Mouse (Mus musculus): ENCODE results near the gene Mrps30. TPM values are rescaled to one million over a fixed set of nuclear protein-coding genes. Genes with fewer than 3 reads are reported as not detected.
A peak's percentile ranks its signal among the peaks of the same experiment; 100 is the strongest.

The Mrps30 gene
- polyA plus RNA-seq, 1 experiment from 2014 or later, result 44.2 TPM

GRCm38 (mm10) chr13:118363342-118363741 is 23.7 kb downstream of the Mrps30 start:
- Histone ChIP-seq H3K4me1 (no peaks in the 10 kb centered on the region), H3K27ac (no peak overlapping the region), H3K27me3 (ENCODE audit: insufficient read depth, poor library complexity, severe bottlenecking) (no peaks in the 10 kb centered on the region), H3K9me3 (no peaks in the 10 kb centered on the region), H3K36me3 (no peaks in the 10 kb centered on the region), H3K4me3 (no peak overlapping the region)
- DNase-seq (ENCODE audit: low spot score), result no peak
- WGBS, result 89% methylated on average over 6 of the region's 6 CpGs

DNA sequence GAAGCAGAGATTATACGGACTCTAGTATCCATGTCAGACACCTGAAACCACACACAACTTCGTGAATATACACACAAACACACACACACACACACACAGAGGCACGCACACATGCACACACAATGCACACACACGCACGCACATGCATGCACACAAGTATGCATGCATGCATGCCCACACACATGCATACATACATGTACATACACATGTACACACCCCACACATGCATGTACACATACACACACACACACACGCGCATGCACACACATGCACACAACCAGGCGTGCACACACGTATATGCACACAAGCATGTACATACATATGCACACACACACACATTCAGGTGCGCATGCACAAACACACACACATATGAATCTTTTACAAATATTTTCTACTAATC is 36.2 kb downstream of the Mrps30 start:
- no peaks in the 10 kb centered on the region for H3K4me1 ChIP-seq
- no peaks in the 10 kb centered on the region for H3K36me3 ChIP-seq
- no peaks in the 10 kb centered on the region for H3K9me3 ChIP-seq
- DNase-seq (ENCODE audit: low spot score), result no peak
- no peaks in the 10 kb centered on the region for H3K27me3 ChIP-seq (ENCODE audit: insufficient read depth, poor library complexity, severe bottlenecking)
- no peak overlapping the region for H3K27ac ChIP-seq
- WGBS, result 81% methylated on average over 10 of the region's 10 CpGs
- H3K4me3 ChIP-seq, result no peak overlapping the region

DNA sequence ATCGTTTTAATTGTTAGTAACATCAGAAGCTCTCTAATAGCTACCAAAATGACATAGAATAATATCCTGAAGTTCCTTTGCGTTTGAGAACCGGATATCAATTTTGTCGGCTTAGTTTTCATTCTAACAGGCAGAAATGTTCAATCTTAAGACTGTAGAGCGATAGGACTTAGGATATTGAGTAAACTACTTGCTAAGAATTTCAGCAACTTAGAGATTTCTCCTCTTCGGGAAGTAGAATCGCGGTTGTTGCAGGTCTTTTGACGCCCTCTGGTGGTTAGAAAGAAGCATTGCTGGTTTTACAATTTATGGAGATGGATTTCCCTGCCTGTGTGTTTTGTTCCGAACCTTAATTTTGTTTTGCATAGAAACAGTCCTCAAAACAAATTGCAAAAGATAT is 36.8 kb downstream of the Mrps30 start:
- Histone ChIP-seq H3K27me3 (ENCODE audit: insufficient read depth, poor library complexity, severe bottlenecking) (no peaks in the 10 kb centered on the region), H3K4me3 (0 out of 2 replicates have a peak overlapping the region, but pooled peaks have one; percentile 13), H3K36me3 (no peaks in the 10 kb centered on the region), H3K4me1 (no peaks in the 10 kb centered on the region), H3K27ac (no peak overlapping the region), H3K9me3 (no peaks in the 10 kb centered on the region)
- no peak for DNase-seq (ENCODE audit: low spot score)
- 23% methylated on average over 10 of the region's 10 CpGs for WGBS

Other genes starting within 250 kb of the Mrps30 start
- gene B430218F22Rik, start 622 bp downstream of the Mrps30 start, polyA plus RNA-seq (2016; fragmentation: Nextera tagmentation; extraction: Ambion mirVana), result 1.2 and 1.5 TPM in 2 replicates